Mouse (Mus musculus) erythroblast, embryonic 14.5 days (primary cell): ENCODE measurements around the gene Ltbp1. TPM values are rescaled to one million over a fixed set of nuclear protein-coding genes. Genes with fewer than 3 reads are reported as not detected.

Experiments used
- H3K27me3 ChIP-seq: 2 replicates; pipeline ENCODE4 v1.6.1; 2012; ENCODE audit warnings: inconsistent platforms; ENCODE audit not compliant: control insufficient read depth
- H3K36me3 ChIP-seq: 2 replicates; pipeline ENCODE4 v1.6.1; 2012; ENCODE audit warnings: mild to moderate bottlenecking, inconsistent platforms; ENCODE audit not compliant: control insufficient read depth
- H3K4me1 ChIP-seq: 2 replicates; pipeline ENCODE4 v1.6.1; 2012; ENCODE audit warnings: inconsistent platforms; ENCODE audit not compliant: control insufficient read depth
- H3K4me3 ChIP-seq: replicated peaks from 2 replicates; pipeline ENCODE3; 2012; ENCODE audit warnings: moderate library complexity, mild to moderate bottlenecking, inconsistent platforms
- H3K9me3 ChIP-seq: 2 replicates; pipeline ENCODE4 v1.6.1; 2012; ENCODE audit warnings: low read length, inconsistent platforms, mixed read lengths; ENCODE audit not compliant: control insufficient read depth
- GATA1 ChIP-seq: IDR thresholded peaks from 2 replicates; pipeline ENCODE4 v1.6.1; 2012; ENCODE audit warnings: low read length, inconsistent platforms, mixed read lengths
- TAL1 ChIP-seq: IDR thresholded peaks from 3 replicates; pipeline ENCODE4 v1.6.1; 2012; ENCODE audit warnings: low read length, inconsistent platforms, mixed read lengths
- polyA plus RNA-seq: library from polyadenylated mRNA; stranded (reverse); fragments of >175 nt; gene quantifications from 2 replicates; pipeline ENCODE4 v1.2.3, GENCODE M21; 2012

Gene Ltbp1
- polyA plus RNA-seq, 1 experiment = 0.06 TPM

GRCm38 (mm10) chr17:75391429-75392192 lies 386.2 kb downstream of the Ltbp1 start:
- H3K4me3 ChIP-seq = no peak overlapping the region
- H3K9me3 ChIP-seq = no peaks in the 10 kb centered on the region
- H3K36me3 ChIP-seq = no peaks in the 10 kb centered on the region
- H3K27me3 ChIP-seq = no peaks in the 10 kb centered on the region
- no peaks in the 10 kb centered on the region for H3K4me1 ChIP-seq
- TF ChIP-seq TAL1 = no peak
- TF ChIP-seq GATA1 = no peak

GRCm38 (mm10) chr17:75406405-75406804 lies 401.0 kb downstream of the Ltbp1 start:
- Histone ChIP-seq H3K9me3 (no peaks in the 10 kb centered on the region), H3K27me3 (no peaks in the 10 kb centered on the region), H3K4me1 (no peaks in the 10 kb centered on the region), H3K4me3 (no peak overlapping the region), H3K36me3 (no peaks in the 10 kb centered on the region)
- TF ChIP-seq GATA1 = no peak
- no peak for TF ChIP-seq TAL1

- Histone ChIP-seq H3K4me1 (no peaks in the 10 kb centered on the region), H3K4me3 (no peak overlapping the region), H3K9me3 (peaks cover 6% of the 10 kb centered on the region), H3K27me3 (no peaks in the 10 kb centered on the region), H3K36me3 (no peaks in the 10 kb centered on the region)
- no peak for TF ChIP-seq TAL1
- TF ChIP-seq GATA1 = no peak
Observed at GRCm38 (mm10) chr17:75416861-75417260, 411.5 kb downstream of the Ltbp1 start.

GRCm38 (mm10) chr17:75434152-75434551 lies 428.8 kb downstream of the Ltbp1 start:
- Histone ChIP-seq H3K36me3 (no peaks in the 10 kb centered on the region), H3K4me1 (no peaks in the 10 kb centered on the region), H3K27me3 (peaks cover 14% of the 10 kb centered on the region), H3K4me3 (no peak overlapping the region), H3K9me3 (no peaks in the 10 kb centered on the region)
- TF ChIP-seq TAL1 (no peak), GATA1 (no peak)

- Histone ChIP-seq H3K4me1 (no peaks in the 10 kb centered on the region), H3K27me3 (peaks cover 14% of the 10 kb centered on the region), H3K36me3 (no peaks in the 10 kb centered on the region), H3K4me3 (no peak overlapping the region), H3K9me3 (no peaks in the 10 kb centered on the region)
- TF ChIP-seq TAL1 (no peak), GATA1 (no peak)
Observed at GRCm38 (mm10) chr17:75434871-75435270, 429.5 kb downstream of the Ltbp1 start.

GRCm38 (mm10) chr17:75435599-75435998 lies 430.2 kb downstream of the Ltbp1 start, which contains the start of gene Rasgrp3:
Gene Rasgrp3, plus strand, starts transcription at chr17:75435896.
- H3K4me3 ChIP-seq = no peak within 1 kb of the TSS
- no peaks in the 10 kb centered on the region for H3K36me3 ChIP-seq
- H3K4me1 ChIP-seq = no peaks in the 10 kb centered on the region
- no peaks in the 10 kb centered on the region for H3K9me3 ChIP-seq
- H3K27me3 ChIP-seq = peaks cover 14% of the 10 kb centered on the region
- TF ChIP-seq TAL1 = no peak
- TF ChIP-seq GATA1 = no peak

- Histone ChIP-seq H3K27me3 (peaks cover 14% of the 10 kb centered on the region), H3K4me1 (no peaks in the 10 kb centered on the region), H3K4me3 (no peak overlapping the region), H3K36me3 (no peaks in the 10 kb centered on the region), H3K9me3 (no peaks in the 10 kb centered on the region)
- TF ChIP-seq TAL1 (no peak), GATA1 (no peak)
Observed at GRCm38 (mm10) chr17:75436095-75436494, 430.7 kb downstream of the Ltbp1 start.

GRCm38 (mm10) chr17:75436819-75437218 lies 431.5 kb downstream of the Ltbp1 start:
- peaks cover 14% of the 10 kb centered on the region for H3K27me3 ChIP-seq
- no peaks in the 10 kb centered on the region for H3K36me3 ChIP-seq
- no peak for TF ChIP-seq GATA1
- TF ChIP-seq TAL1 = no peak
- no peaks in the 10 kb centered on the region for H3K4me1 ChIP-seq
- H3K4me3 ChIP-seq = no peak overlapping the region
- no peaks in the 10 kb centered on the region for H3K9me3 ChIP-seq

- Histone ChIP-seq H3K4me1 (no peaks in the 10 kb centered on the region), H3K36me3 (no peaks in the 10 kb centered on the region), H3K27me3 (peaks cover 14% of the 10 kb centered on the region), H3K4me3 (no peak overlapping the region), H3K9me3 (no peaks in the 10 kb centered on the region)
- TF ChIP-seq GATA1 (no peak), TAL1 (no peak)
Observed at GRCm38 (mm10) chr17:75437239-75437750, 431.9 kb downstream of the Ltbp1 start.
